Mouse (Mus musculus) left cerebral cortex, postnatal 14 days (tissue): ENCODE data around the gene Prkaa1. TPM values are rescaled to one million over a fixed set of nuclear protein-coding genes. Genes with fewer than 3 reads are reported as not detected.
"Not testable (repeated sequence)": the region's sequence is repeated elsewhere in the genome, so short reads cannot be mapped to it uniquely, and the experiment has no call there.

Source experiments
- DNase-seq, 2 experiments: peaks; one replicate each; pipeline ENCODE4 v3.0.0; 2021 to 2022; ENCODE audit warnings: low spot score in 2 of 2, mixed read lengths in 1 of 2
- intact Hi-C: fragments of 180-260 bp; cut with DNase I; formaldehyde crosslinking; loops from one replicate; pipeline ENCODE4 v1.15.1; 2025
- total RNA-seq, 2 experiments: library from RNA; stranded (reverse); gene quantifications; 2 replicates each; pipeline ENCODE4 v1.2.3; 2021

Prkaa1 gene
- total RNA-seq, 2 experiments from 2014 or later = 15.8 to 17.5 TPM

DNA sequence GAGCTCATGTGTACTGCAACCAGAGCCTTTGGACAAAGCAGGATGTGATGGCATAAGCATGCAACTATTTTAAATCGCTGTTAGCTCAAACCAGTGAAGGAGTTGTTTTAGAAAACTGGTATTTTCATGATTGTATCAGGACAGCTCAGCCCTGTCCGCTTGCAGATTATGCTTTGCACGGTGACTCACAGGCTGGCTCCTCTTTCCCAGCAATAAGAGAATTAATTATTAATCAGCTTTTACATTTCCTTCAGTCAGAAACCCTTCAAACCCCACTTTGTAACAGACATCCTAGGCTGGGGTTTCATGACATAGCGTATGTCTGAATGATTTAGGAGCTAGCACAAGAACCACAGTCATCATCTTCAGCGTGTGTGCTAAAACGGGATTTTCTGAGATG is 76.8 kb downstream of the Prkaa1 start:
- intact Hi-C loops = no loop called here

DNA sequence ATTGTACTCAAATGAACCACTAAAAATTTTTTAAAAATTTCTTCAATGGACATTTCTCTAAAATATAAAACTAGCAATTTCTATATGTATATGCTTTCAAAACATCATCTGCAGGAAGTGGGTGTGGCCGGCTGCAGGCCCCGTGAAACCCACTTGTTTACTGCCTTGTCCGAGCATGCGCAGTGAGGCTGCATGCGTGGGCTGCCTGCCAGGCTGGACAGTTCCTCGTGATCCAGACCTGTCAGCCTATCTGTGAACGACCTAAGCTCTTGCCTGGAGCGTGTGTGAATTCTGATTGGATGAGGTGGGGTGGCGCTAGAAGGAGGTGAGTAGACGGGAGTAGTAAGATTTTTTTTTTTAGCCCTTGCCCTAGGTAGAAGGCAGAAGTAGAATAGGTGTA is 87.1 kb downstream of the Prkaa1 start:
- DNase-seq, intact Hi-C loops: not testable (repeated sequence)

More for the DNA sequence above, 76.8 kb downstream of the Prkaa1 start:
- no peak for DNase-seq

Other genes with a start within 250 kb of the Prkaa1 start
- not detected for gene Mroh2b, start 245.1 kb upstream of the Prkaa1 start, total RNA-seq
- gene C7, start 80.1 kb upstream of the Prkaa1 start, total RNA-seq = under 1 TPM; 0.59 to 0.72 TPM
- gene Card6, start 35.3 kb upstream of the Prkaa1 start, total RNA-seq = 1 to 10 TPM in 1 of 2 experiments, under 1 TPM in 1; 0.89 to 2.0 TPM
- gene Rpl37, start 27.2 kb upstream of the Prkaa1 start, total RNA-seq = 100 to 1,000 TPM; 217 TPM
- gene Ttc33, start 41.7 kb downstream of the Prkaa1 start, total RNA-seq = 10 to 100 TPM; 48.6 to 60.0 TPM
- gene Ptger4, start 100.3 kb downstream of the Prkaa1 start, total RNA-seq = 1 to 10 TPM; 2.4 TPM